Mouse (Mus musculus): ENCODE data around the gene Tiam1. TPM values are rescaled to one million over a fixed set of nuclear protein-coding genes. Genes with fewer than 3 reads are reported as not detected.
A peak's percentile ranks its signal among the peaks of the same experiment; 100 is the strongest.

The Tiam1 gene
- polyA plus RNA-seq, 1 experiment from 2014 or later: 18.4 TPM

DNA sequence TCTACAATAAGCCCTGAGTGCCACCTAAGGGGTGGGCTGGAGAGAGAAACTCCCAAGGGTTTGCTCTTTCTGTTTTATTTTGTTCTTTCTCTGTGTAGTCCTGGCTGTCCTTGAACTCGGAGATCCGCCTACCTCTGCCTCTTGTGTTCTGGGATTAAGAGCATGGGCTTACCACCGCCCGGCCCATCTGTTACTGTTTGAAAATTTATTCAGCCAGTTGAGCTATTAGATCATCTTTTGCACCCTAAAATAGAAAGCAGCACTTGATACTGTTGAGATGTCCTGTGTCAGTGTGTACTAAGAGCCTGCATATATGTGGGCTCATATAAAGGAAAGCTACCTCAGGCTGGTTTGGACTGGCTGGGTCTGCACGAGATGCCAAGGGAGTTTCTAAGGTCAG lies 303.7 kb downstream of the Tiam1 start:
- DNase-seq (ENCODE audit: extremely low spot score, low spot score): no peak
- Histone ChIP-seq H3K36me3 (replicated peaks) (peaks cover 14% of the 10 kb centered on the region), H3K27me3 (ENCODE audit: poor library complexity, severe bottlenecking) (no peaks in the 10 kb centered on the region), H3K9me3 (no peaks in the 10 kb centered on the region), H3K4me3 (no peak overlapping the region), H3K27ac (no peak overlapping the region), H3K4me1 (no peaks in the 10 kb centered on the region)
- WGBS: 90% methylated on average over 5 of the region's 5 CpGs

DNA sequence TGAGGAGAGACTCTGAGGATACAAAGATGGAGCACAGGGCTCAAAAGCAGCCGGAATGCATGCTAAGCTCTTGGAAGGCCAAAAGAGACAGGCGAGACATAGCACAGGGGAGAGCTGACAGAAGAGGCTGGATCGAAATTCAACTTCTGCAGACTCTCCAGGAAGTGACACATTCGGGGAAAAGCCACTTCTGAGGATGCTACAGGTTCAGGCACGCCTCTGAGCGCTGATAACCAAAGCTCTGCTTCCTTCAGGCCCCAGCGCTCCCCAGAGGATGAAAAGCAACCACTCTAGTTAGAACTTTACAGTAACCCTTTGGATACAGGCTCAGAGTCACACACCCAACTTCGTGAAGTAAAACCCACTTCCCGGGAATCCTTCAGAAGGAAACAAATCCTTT lies 306.5 kb downstream of the Tiam1 start:
- H3K9me3 ChIP-seq: no peaks in the 10 kb centered on the region
- peaks cover 28% of the 10 kb centered on the region for H3K36me3 ChIP-seq (replicated peaks)
- H3K27ac ChIP-seq: no peak overlapping the region
- WGBS: 85% methylated on average over 9 of the region's 9 CpGs
- no peaks in the 10 kb centered on the region for H3K4me1 ChIP-seq
- H3K27me3 ChIP-seq (ENCODE audit: poor library complexity, severe bottlenecking): no peaks in the 10 kb centered on the region
- H3K4me3 ChIP-seq: no peak overlapping the region
- DNase-seq (ENCODE audit: extremely low spot score, low spot score): no peak

DNA sequence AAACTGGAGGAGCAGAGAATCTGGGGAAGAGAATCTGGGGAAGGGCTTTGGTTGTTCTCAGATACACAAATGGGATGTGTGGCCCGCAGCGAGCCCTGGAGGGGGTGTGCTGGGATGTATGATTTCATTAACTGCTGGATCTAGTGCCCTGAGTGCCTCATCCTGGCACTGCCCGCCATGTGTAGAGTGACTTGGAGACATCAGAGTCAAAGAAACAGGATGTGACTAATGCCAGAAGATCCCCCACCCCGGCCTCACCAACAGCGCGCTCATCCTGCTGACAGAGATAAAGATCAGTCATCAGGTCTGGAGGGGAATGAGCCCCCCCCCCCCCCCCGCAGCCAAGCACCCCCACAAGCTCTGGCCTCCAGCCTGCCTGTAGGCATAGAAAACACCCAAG lies 308.0 kb downstream of the Tiam1 start:
- DNase-seq (ENCODE audit: extremely low spot score, low spot score): no peak
- H3K27me3 ChIP-seq (ENCODE audit: poor library complexity, severe bottlenecking): no peaks in the 10 kb centered on the region
- no peak overlapping the region for H3K4me3 ChIP-seq
- H3K36me3 ChIP-seq (replicated peaks): peaks cover 29% of the 10 kb centered on the region
- 86% methylated on average over 7 of the region's 7 CpGs for WGBS
- no peak overlapping the region for H3K27ac ChIP-seq
- H3K4me1 ChIP-seq: no peaks in the 10 kb centered on the region
- H3K9me3 ChIP-seq: no peaks in the 10 kb centered on the region

DNA sequence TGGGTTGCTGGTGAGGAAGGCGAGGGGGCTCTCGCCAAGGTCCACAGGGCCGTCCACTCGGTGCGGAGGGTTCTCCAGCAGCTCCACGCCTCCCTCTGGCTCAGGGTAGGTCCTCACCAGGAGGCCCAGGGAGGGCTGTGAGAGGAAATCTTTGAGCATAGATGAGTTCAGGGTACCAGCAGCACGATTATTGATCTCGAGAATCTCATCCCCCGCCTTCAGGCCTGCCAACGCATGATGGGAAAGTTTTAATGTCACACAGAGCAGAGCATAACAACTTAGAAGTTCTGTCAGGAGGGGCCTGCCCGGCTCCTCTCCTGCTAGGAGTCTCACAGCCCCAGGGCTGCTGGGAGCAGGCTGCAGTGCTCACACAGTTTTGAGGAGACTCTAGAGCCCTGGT lies 310.6 kb downstream of the Tiam1 start:
- no peaks in the 10 kb centered on the region for H3K9me3 ChIP-seq
- peaks cover under 1% of the 10 kb centered on the region for H3K4me1 ChIP-seq
- H3K36me3 ChIP-seq (replicated peaks): peaks cover 28% of the 10 kb centered on the region
- DNase-seq (ENCODE audit: extremely low spot score, low spot score): no peak
- WGBS: 94% methylated on average over 11 of the region's 11 CpGs
- H3K27ac ChIP-seq: no peak overlapping the region
- no peak overlapping the region for H3K4me3 ChIP-seq
- no peaks in the 10 kb centered on the region for H3K27me3 ChIP-seq (ENCODE audit: poor library complexity, severe bottlenecking)

DNA sequence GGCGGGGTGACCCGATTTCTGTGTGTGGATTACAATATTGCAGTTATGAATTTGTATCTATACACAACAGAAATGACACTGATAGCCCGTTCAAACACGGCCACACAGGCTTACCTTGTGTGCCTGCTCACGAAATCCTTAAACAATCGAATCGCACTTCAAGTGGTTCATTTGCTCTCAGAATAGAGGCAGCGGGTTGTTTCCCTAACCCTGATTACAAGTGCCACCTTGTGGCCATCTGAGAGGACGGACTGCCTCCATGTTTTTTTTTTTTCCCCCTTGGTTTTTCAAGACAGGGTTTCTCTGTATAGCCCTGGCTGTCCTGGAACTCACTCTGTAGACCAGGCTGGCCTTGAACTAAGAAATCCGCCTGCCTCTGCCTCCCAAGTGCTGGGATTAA lies 312.4 kb downstream of the Tiam1 start:
- peak; percentile 35 for DNase-seq (ENCODE audit: extremely low spot score, low spot score)
- no peak overlapping the region for H3K27ac ChIP-seq
- no peaks in the 10 kb centered on the region for H3K9me3 ChIP-seq
- peaks cover 28% of the 10 kb centered on the region for H3K36me3 ChIP-seq (replicated peaks)
- WGBS: 51% methylated on average over 10 of the region's 10 CpGs
- H3K4me1 ChIP-seq: peaks cover 8% of the 10 kb centered on the region
- H3K4me3 ChIP-seq: no peak overlapping the region
- H3K27me3 ChIP-seq (ENCODE audit: poor library complexity, severe bottlenecking): no peaks in the 10 kb centered on the region

DNA sequence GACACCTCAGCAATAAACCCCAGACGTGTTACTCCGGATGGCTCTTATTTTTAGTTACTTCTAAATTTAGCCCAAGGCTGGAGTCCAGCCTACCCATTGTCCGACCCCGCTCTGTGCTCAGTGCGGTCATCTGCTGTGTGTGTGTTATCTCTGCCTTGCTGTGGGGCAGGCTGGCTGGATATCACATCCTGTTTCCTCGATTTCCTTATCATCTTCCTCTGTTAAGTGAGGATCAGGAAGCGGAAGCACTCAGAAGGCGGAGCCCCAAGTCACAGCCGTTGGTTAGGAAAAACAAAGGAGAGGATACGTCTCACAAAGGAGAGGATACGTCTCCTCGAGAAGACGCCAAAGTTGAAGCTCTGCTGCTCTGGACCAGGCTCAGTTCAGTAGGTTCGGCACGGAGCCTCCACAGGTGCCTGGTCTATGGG lies 313.3 kb downstream of the Tiam1 start:
- peaks cover 8% of the 10 kb centered on the region for H3K4me1 ChIP-seq
- no peak overlapping the region for H3K4me3 ChIP-seq
- peak overlapping the region; percentile 44; the same call in 1 of the 2 replicates for H3K27ac ChIP-seq
- no peaks in the 10 kb centered on the region for H3K9me3 ChIP-seq
- no peak for DNase-seq (ENCODE audit: extremely low spot score, low spot score)
- no peaks in the 10 kb centered on the region for H3K27me3 ChIP-seq (ENCODE audit: poor library complexity, severe bottlenecking)
- H3K36me3 ChIP-seq (replicated peaks): peaks cover 22% of the 10 kb centered on the region
- WGBS: 83% methylated on average over 15 of the region's 15 CpGs

DNA sequence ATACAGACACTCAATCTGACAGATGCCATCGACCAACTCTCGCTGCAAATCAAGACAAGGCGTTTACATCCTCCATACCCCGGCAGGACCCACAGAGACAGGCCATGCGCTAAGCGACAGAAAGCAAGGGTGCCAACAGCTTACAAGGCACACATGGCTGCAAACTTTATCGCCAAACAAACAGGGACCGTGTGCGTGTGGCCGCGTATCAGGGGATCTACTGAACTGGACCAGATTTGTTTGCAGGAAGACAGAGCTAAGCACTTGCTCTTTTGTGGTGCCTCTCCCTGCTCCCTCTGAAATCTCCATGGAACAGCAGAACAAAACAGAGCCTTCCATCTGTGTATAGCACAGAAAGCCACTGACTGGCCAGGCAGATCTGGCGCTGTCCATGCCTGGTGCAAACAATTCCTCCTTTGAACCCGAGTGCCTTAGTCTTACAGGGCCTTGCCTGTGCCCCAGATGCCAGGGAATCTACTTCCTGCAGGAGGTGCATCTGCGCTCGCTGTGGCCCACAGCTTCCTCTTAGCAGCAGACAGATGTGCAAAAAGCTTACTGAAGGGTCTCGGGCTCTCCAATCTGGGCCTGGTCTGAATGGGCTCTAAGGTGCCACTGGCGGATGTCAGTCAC lies 316.0 kb downstream of the Tiam1 start:
- WGBS: 83% methylated on average over 17 of the region's 17 CpGs
- DNase-seq (ENCODE audit: extremely low spot score, low spot score): no peak
- H3K9me3 ChIP-seq: no peaks in the 10 kb centered on the region
- peaks cover 14% of the 10 kb centered on the region for H3K36me3 ChIP-seq (replicated peaks)
- peak overlapping the region; percentile 22; the same call in 1 of the 2 replicates for H3K27ac ChIP-seq
- H3K4me1 ChIP-seq: peaks cover 8% of the 10 kb centered on the region
- H3K4me3 ChIP-seq: no peak overlapping the region
- no peaks in the 10 kb centered on the region for H3K27me3 ChIP-seq (ENCODE audit: poor library complexity, severe bottlenecking)

DNA sequence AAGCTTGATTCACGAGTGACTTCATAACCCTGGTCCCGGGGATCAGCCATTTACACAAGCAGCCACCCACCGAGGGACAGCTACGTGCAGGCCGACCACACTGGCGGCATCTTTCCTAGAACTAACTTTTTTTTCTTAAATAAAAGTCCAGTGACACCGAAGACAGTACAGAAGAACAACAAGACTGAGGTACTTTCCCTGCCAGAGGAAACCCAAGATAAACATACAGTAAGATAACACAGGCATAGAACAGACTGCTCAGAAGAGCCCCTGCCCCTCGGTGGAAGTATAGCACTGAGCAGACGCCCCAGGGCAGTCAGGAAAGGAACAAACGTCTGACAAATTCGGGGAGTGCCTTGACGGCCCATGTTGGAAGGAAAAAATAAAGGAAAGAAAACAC lies 317.7 kb downstream of the Tiam1 start:
- H3K36me3 ChIP-seq (replicated peaks): peaks cover 15% of the 10 kb centered on the region
- peaks cover 8% of the 10 kb centered on the region for H3K4me1 ChIP-seq
- no peak overlapping the region for H3K27ac ChIP-seq
- peaks cover 5% of the 10 kb centered on the region for H3K27me3 ChIP-seq (ENCODE audit: poor library complexity, severe bottlenecking)
- no peak overlapping the region for H3K4me3 ChIP-seq
- WGBS: 69% methylated on average over 12 of the region's 12 CpGs
- no peaks in the 10 kb centered on the region; the same call in 1 of the 2 replicates for H3K9me3 ChIP-seq
- no peak for DNase-seq (ENCODE audit: extremely low spot score, low spot score)

DNA sequence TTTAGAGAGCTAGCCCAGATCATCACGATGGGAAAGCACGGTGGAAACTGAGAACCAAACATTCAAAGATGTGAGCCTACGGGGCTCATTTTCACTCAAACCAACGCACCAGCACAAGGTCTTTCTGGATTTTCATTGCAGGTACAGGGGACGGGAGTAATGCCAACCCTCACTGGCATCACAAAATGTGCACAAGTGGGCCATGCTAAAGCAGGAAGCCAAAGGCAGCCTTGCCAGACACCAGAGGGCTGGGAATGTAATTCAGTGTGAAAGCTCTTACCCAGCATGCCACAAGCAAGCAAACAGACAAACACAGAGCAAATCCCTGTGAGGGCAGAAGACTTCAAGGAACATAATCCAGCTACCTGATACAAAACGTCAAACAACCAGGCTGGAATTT lies 320.7 kb downstream of the Tiam1 start:
- Histone ChIP-seq H3K36me3 (replicated peaks) (peaks cover 21% of the 10 kb centered on the region), H3K4me3 (no peak overlapping the region), H3K4me1 (peaks cover 24% of the 10 kb centered on the region), H3K27me3 (ENCODE audit: poor library complexity, severe bottlenecking) (peaks cover 35% of the 10 kb centered on the region), H3K9me3 (no peaks in the 10 kb centered on the region; the same call in 1 of the 2 replicates), H3K27ac (no peak overlapping the region)
- WGBS: 88% methylated on average over 6 of the region's 6 CpGs
- DNase-seq (ENCODE audit: extremely low spot score, low spot score): no peak

DNA sequence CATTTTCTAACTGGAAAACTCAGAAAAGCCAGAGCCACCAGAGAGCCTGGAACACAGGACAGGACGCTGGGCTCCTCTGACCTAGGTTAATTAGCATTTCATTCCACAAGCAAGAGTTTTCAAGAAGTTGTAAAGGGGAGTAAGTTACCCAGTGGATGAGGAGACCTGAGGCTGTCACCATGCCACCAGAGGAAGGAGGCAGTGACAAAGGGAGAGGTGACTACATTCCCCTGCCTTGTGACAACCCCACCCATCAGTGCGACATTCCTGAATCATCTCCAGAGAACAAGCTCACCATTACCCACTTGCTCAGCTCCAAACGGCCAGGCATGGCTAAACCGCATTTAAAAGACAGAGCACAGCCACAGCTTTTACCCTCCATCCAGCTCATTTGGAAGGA lies 324.9 kb downstream of the Tiam1 start:
- Histone ChIP-seq H3K9me3 (no peaks in the 10 kb centered on the region; the same call in 1 of the 2 replicates), H3K27me3 (ENCODE audit: poor library complexity, severe bottlenecking) (peaks cover 76% of the 10 kb centered on the region), H3K36me3 (replicated peaks) (peaks cover 16% of the 10 kb centered on the region), H3K4me3 (peak overlapping the region; percentile 56), H3K4me1 (peaks cover 53% of the 10 kb centered on the region), H3K27ac (no peak overlapping the region)
- 23% methylated on average over 4 of the region's 4 CpGs for WGBS
- no peak for DNase-seq (ENCODE audit: extremely low spot score, low spot score)

DNA sequence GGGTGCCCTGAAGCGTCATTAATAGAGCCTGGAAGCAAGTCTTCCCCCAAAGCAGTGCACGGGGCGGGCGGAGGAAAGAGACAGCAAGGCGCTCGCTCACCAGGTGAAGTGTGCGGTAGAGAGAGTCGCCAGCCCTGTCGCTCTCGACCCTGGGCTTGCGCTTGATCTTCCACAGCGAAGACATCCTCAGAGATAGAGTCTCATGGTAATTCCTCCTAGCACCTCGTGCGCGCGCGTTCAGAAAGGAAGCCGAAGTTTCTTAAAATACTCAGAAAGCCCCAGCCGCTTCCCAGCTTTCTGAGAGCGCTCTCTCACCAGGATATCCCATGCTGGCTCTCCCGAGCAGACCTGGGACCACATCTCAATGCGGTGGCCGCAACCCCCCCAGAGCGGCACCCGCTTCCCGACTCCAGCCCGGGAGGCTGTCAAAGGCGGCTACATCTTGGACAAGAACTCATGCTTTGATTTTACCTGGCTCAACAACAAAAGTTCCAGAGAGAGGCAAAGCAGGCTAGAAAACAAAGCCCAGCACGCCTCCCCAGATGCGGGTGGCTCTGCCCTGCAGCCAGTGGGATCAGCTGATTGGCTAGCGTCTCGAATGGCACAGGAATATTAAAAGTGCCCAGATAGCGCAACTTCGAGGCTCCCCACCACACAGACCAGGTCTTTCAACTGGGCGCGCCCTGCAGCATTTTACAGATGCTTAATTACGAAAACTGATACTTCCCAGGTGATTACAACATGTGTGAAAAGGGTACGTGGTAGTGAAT lies 325.5 kb downstream of the Tiam1 start:
- no peaks in the 10 kb centered on the region; the same call in 1 of the 2 replicates for H3K9me3 ChIP-seq
- DNase-seq (ENCODE audit: extremely low spot score, low spot score): peak; percentile 41
- peaks cover 59% of the 10 kb centered on the region for H3K4me1 ChIP-seq
- H3K27me3 ChIP-seq (ENCODE audit: poor library complexity, severe bottlenecking): peaks cover 81% of the 10 kb centered on the region
- 3% methylated on average over 38 of the region's 38 CpGs for WGBS
- peak overlapping the region; percentile 78 for H3K27ac ChIP-seq
- peak overlapping the region; percentile 56 for H3K4me3 ChIP-seq
- H3K36me3 ChIP-seq (replicated peaks): peaks cover 16% of the 10 kb centered on the region

DNA sequence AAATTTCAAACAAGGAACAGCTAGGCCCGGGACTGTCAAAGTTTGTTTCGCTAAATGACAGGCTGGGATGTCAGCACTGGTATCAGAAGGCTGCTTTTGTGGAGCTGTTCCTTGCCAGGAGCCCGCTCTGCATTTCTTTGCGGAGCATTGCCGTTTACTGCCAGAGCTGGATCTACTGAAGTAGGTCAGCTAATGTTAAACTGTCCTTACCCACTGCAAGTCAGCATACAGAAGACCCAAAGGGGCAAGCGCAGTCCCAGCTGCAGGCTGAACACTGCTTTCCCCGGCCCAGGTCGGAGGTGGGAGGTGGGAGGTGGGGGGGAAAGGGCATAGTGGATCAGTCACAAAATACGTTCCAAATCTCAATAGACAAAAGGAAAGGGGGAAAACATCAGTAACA lies 326.3 kb downstream of the Tiam1 start:
- 2% methylated on average over 9 of the region's 9 CpGs for WGBS
- Histone ChIP-seq H3K36me3 (replicated peaks) (peaks cover 16% of the 10 kb centered on the region), H3K4me3 (peak overlapping the region; percentile 56), H3K9me3 (no peaks in the 10 kb centered on the region; the same call in 1 of the 2 replicates), H3K4me1 (peaks cover 63% of the 10 kb centered on the region), H3K27ac (peak overlapping the region; percentile 67; the same call in 1 of the 2 replicates), H3K27me3 (ENCODE audit: poor library complexity, severe bottlenecking) (peaks cover 86% of the 10 kb centered on the region)
- peak; percentile 22 for DNase-seq (ENCODE audit: extremely low spot score, low spot score)

DNA sequence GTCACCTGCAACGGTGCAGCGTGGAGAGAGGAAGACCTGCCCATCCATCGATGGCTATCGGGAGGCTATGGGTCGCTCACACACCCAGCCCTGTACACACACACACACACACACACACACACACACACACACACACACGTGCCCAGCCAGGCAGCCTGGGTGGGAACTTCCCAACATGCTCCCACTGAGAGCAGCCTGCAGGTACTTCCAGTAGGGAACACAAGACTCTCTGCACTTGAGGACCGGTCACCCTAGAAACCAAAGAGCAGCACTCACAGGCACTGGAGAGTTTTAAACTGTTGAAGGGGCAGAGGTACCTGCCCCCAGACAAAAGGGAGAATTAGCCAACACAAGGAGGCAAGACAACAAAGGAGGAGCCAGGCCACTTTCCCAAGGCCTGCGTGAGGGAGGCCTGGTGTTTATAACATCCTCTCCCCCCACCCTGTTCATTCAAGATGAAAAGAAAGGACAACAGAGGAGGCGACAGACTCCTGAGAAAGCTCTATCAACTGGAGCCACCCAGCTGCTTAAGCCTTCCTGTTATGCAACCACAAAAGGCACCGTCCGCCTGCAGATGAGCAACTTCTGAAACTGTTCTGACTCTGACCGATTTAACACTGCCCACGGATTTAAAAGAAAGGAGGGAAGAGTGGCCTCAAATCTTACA lies 326.9 kb downstream of the Tiam1 start:
- Histone ChIP-seq H3K27me3 (ENCODE audit: poor library complexity, severe bottlenecking) (peaks cover 86% of the 10 kb centered on the region), H3K27ac (peak overlapping the region; percentile 69)
- 31% methylated on average over 13 of the region's 13 CpGs for WGBS

More for the DNA sequence above, 326.9 kb downstream of the Tiam1 start:
- Histone ChIP-seq H3K4me1 (peaks cover 63% of the 10 kb centered on the region), H3K36me3 (replicated peaks) (peaks cover 17% of the 10 kb centered on the region), H3K9me3 (no peaks in the 10 kb centered on the region; the same call in 1 of the 2 replicates), H3K4me3 (peak overlapping the region; percentile 56)
- DNase-seq (ENCODE audit: extremely low spot score, low spot score): peak; percentile 35

Measured in forebrain, embryonic 10.5 days (tissue).